Mouse (Mus musculus): ENCODE measurements around the gene Senp2. TPM values are rescaled to one million over a fixed set of nuclear protein-coding genes. Genes with fewer than 3 reads are reported as not detected.

Senp2 gene
- polyA plus RNA-seq, 1 experiment from 2014 or later = 49.2 TPM

DNA sequence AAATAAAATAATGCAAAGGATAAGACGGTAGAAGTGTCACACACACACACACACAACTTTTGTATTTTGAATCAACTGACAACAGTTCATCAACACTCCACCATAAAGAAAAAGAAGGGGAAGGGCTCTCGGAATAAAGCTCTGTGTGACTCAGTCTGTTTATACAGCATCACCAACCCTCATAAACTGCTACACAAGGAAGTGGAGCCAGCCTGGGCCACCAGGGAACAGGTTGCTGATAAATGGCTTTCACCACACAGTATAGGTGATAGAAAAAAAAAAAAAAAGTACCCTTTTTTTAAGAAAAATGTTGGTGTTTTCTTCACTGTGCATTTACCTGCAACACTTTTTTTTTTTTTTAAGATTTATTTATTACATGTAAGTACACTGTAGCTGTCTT, 17.5 kb upstream of the Senp2 start:
- Histone ChIP-seq H3K9ac (replicated peaks) (no peak overlapping the region), H3K27ac (replicated peaks) (no peak overlapping the region), H3K4me2 (replicated peaks) (no peak overlapping the region), H3K36me3 (no peaks in the 10 kb centered on the region), H3K4me3 (no peak overlapping the region), H3K9me3 (no peaks in the 10 kb centered on the region), H3K4me1 (peaks cover 7% of the 10 kb centered on the region), H3K27me3 (no peaks in the 10 kb centered on the region)
- WGBS = 91% methylated on average over 2 of the region's 2 CpGs
- no peak for ATAC-seq (replicated peaks)

GRCm38 (mm10) chr16:21995304-21995703, 14.0 kb upstream of the Senp2 start, which contains the start of gene Liph:
Gene Liph (minus strand): TSS chr16:21995663.
- WGBS = 3% methylated on average over 16 of the region's 16 CpGs
- Histone ChIP-seq H3K27me3 (no peaks in the 10 kb centered on the region), H3K4me1 (peaks cover 7% of the 10 kb centered on the region), H3K9me3 (no peaks in the 10 kb centered on the region), H3K4me3 (peak within 1 kb of the TSS; percentile 30), H3K4me2 (replicated peaks) (peak within 1 kb of the TSS; percentile 47), H3K9ac (replicated peaks) (peak within 1 kb of the TSS; percentile 31), H3K27ac (replicated peaks) (no peak within 1 kb of the TSS), H3K36me3 (no peaks in the 10 kb centered on the region)
- ATAC-seq (replicated peaks) = 0 out of 2 replicates have a peak, but pooled peaks have one; percentile 51

GRCm38 (mm10) chr16:21996402-21996801, 12.9 kb upstream of the Senp2 start:
- no peak for ATAC-seq (replicated peaks)
- Histone ChIP-seq H3K36me3 (no peaks in the 10 kb centered on the region), H3K9ac (replicated peaks) (no peak overlapping the region), H3K27ac (replicated peaks) (no peak overlapping the region), H3K4me1 (peaks cover 7% of the 10 kb centered on the region), H3K4me3 (no peak overlapping the region), H3K4me2 (replicated peaks) (no peak overlapping the region), H3K9me3 (no peaks in the 10 kb centered on the region), H3K27me3 (no peaks in the 10 kb centered on the region)
- WGBS = 76% methylated on average over 4 of the region's 4 CpGs

DNA sequence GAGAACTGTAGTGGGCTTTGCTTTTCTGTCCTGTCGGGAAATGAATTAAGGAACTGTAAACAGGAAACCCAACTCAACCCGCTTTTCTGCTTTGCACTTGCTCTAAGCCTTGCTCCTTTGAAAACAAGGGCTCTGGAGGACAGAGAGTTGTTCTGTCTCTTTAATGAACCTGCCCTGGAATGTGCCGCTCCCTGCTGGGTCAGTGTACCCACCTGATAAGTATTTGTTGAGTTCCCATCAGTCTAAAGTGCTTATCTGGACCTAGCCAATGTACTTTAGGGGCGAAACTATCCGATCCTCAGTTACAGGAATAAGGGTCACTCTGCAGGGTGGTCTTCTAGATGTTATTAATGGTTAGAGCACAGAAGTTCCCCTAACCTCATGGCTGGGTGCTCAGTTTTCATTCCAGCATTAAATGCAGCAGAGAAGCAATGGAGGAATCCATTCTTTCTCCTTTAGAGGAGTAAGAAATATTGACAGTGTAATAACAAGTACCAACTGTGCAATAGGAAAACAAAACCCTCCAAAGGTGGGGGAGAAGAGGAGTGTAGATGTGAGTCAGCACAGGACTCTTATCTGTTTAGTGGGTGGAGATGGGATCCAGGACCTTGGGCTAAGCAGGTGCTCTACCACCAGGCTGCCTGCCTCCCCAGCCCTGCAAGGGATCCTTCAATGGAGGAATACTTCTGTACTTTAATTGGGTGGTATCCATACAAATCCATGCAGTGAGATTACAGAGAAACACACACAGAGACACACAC, 12.2 kb upstream of the Senp2 start:
- Histone ChIP-seq H3K4me2 (replicated peaks) (no peak overlapping the region), H3K27ac (replicated peaks) (no peak overlapping the region), H3K27me3 (no peaks in the 10 kb centered on the region), H3K9ac (replicated peaks) (no peak overlapping the region), H3K4me1 (peaks cover 7% of the 10 kb centered on the region), H3K4me3 (no peak overlapping the region), H3K9me3 (no peaks in the 10 kb centered on the region), H3K36me3 (no peaks in the 10 kb centered on the region)
- no peak for ATAC-seq (replicated peaks)
- WGBS = 65% methylated on average over 5 of the region's 5 CpGs

- H3K36me3 ChIP-seq = no peaks in the 10 kb centered on the region
- H3K9ac ChIP-seq (replicated peaks) = no peak overlapping the region
- no peak overlapping the region for H3K4me3 ChIP-seq
- no peak overlapping the region for H3K27ac ChIP-seq (replicated peaks)
- no peak overlapping the region for H3K4me2 ChIP-seq (replicated peaks)
- no peak for ATAC-seq (replicated peaks)
- H3K4me1 ChIP-seq = peaks cover 7% of the 10 kb centered on the region
- no peaks in the 10 kb centered on the region for H3K9me3 ChIP-seq
- WGBS = 87% methylated on average over 5 of the region's 5 CpGs
- H3K27me3 ChIP-seq = no peaks in the 10 kb centered on the region
Observed at GRCm38 (mm10) chr16:21998061-21998460, 11.2 kb upstream of the Senp2 start.

GRCm38 (mm10) chr16:21999941-22000690, 9.2 kb upstream of the Senp2 start:
- no peaks in the 10 kb centered on the region for H3K27me3 ChIP-seq
- no peak overlapping the region for H3K4me3 ChIP-seq
- ATAC-seq (replicated peaks) = no peak
- no peak overlapping the region for H3K4me2 ChIP-seq (replicated peaks)
- 87% methylated on average over 4 of the region's 4 CpGs for WGBS
- H3K4me1 ChIP-seq = peaks cover 6% of the 10 kb centered on the region
- H3K36me3 ChIP-seq = no peaks in the 10 kb centered on the region
- no peaks in the 10 kb centered on the region for H3K9me3 ChIP-seq
- H3K27ac ChIP-seq (replicated peaks) = no peak overlapping the region
- no peak overlapping the region for H3K9ac ChIP-seq (replicated peaks)

DNA sequence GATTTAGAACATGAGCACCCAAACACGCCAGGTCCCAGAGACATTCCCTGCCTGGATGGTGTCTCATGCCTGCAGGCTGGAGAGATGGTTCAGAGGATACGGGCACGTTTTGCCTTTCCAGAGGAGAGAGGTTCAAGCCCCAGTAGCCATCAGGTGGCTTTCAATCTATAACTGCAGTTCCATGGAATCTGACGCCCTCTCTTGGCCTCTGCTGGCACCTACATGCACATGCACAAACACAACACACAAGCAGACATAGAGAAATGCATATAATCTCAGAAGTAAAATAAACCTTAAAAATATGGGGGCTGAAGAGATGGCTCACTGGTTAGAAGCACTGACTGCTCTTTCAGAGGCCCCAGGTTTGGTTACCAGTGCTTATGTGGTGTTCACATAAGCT, 8.1 kb upstream of the Senp2 start:
- Histone ChIP-seq H3K9ac (replicated peaks) (no peak overlapping the region), H3K36me3 (no peaks in the 10 kb centered on the region), H3K27me3 (no peaks in the 10 kb centered on the region), H3K4me3 (no peak overlapping the region), H3K9me3 (no peaks in the 10 kb centered on the region), H3K27ac (replicated peaks) (no peak overlapping the region), H3K4me2 (replicated peaks) (no peak overlapping the region), H3K4me1 (no peaks in the 10 kb centered on the region)
- no peak for ATAC-seq (replicated peaks)
- 54% methylated on average over 4 of the region's 4 CpGs for WGBS

DNA sequence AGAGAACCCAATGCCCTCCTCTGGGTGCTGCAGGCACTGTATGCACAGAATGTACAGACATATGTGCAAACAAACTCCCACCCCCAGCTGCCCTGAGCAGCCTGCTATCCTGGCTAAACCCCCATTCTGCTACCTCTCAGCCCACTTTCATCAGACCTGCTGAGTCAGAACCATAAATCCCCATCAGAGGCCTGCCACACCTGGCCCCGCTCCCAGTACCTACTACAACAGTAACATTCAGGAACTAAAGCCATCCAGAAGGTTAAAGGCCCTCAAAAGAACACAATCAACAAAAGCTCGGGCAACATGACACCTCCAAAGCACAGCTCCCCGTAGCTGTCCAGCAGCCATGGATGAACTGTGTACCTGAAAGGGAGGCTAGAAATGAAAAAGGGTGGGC, 7.7 kb upstream of the Senp2 start:
- Histone ChIP-seq H3K9me3 (no peaks in the 10 kb centered on the region), H3K27me3 (no peaks in the 10 kb centered on the region), H3K27ac (replicated peaks) (no peak overlapping the region), H3K4me3 (no peak overlapping the region), H3K4me2 (replicated peaks) (no peak overlapping the region), H3K36me3 (no peaks in the 10 kb centered on the region), H3K4me1 (no peaks in the 10 kb centered on the region), H3K9ac (replicated peaks) (no peak overlapping the region)
- WGBS = 60% methylated on average over 3 of the region's 3 CpGs
- ATAC-seq (replicated peaks) = no peak

GRCm38 (mm10) chr16:22009596-22009995, 312 bp downstream of the Senp2 start:
- WGBS = 0% methylated on average over 50 of the region's 51 CpGs
- peak overlapping the region; percentile 69 for H3K4me2 ChIP-seq (replicated peaks)

DNA sequence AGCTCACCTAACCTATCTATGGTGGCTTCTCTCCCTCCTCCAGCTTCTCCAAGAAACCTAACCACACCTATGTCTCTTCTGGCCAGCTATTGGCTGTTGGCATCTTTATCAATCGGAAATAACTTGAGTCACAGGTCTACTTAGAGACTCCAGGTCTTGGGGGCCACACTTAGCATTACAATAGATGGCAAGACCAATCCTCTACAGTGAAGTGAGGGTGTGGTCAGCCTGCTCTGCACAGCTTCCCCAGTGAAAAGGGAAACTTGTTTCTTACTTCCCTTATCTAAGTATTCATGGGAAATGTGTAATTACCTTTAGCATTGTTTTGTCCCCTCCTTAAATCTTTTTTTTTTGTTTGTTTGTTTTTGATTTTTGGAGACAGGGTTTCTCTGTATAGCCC, 6.3 kb downstream of the Senp2 start:
- no peak overlapping the region for H3K27ac ChIP-seq (replicated peaks)
- H3K27me3 ChIP-seq = no peaks in the 10 kb centered on the region
- no peak overlapping the region for H3K9ac ChIP-seq (replicated peaks)
- H3K4me2 ChIP-seq (replicated peaks) = no peak overlapping the region
- H3K4me1 ChIP-seq = peaks cover 11% of the 10 kb centered on the region
- H3K9me3 ChIP-seq = no peaks in the 10 kb centered on the region
- ATAC-seq (replicated peaks) = no peak
- 95% methylated on average over 1 of the region's 1 CpGs for WGBS
- peaks cover 43% of the 10 kb centered on the region for H3K36me3 ChIP-seq
- H3K4me3 ChIP-seq = no peak overlapping the region

More at GRCm38 (mm10) chr16:22009596-22009995, 312 bp downstream of the Senp2 start:
- no peaks in the 10 kb centered on the region for H3K36me3 ChIP-seq
- peak; percentile 71 for ATAC-seq (replicated peaks)
- no peaks in the 10 kb centered on the region for H3K9me3 ChIP-seq
- peak overlapping the region; percentile 75 for H3K4me3 ChIP-seq
- H3K27ac ChIP-seq (replicated peaks) = peak overlapping the region; percentile 59
- peaks cover 23% of the 10 kb centered on the region for H3K4me1 ChIP-seq
- no peaks in the 10 kb centered on the region for H3K27me3 ChIP-seq
- peak overlapping the region; percentile 79 for H3K9ac ChIP-seq (replicated peaks)

DNA sequence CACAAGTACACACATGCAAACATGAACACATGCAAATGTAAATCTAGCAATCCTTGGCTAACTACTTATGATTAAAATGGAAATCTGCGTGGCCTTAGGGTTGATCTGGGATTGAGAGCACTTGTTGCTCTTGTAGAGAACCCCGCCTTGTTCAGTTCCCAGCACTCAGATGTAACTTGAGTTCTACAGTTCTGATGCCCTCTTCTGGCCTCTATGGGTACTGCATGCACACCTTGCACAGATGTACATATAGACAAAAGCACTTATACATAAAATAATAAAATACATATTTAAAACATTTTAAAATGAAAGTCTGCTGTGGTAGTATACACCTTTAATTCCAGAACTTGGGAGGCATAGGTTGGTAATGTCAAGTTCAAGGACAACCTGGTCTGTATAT, 12.8 kb downstream of the Senp2 start:
- WGBS = 100% methylated on average over 2 of the region's 2 CpGs
- Histone ChIP-seq H3K27me3 (no peaks in the 10 kb centered on the region), H3K9ac (replicated peaks) (no peak overlapping the region), H3K36me3 (peaks cover 65% of the 10 kb centered on the region), H3K4me2 (replicated peaks) (no peak overlapping the region), H3K9me3 (peaks cover 5% of the 10 kb centered on the region; the same call in 1 of the 2 replicates), H3K4me3 (no peak overlapping the region), H3K27ac (replicated peaks) (no peak overlapping the region), H3K4me1 (no peaks in the 10 kb centered on the region)
- no peak for ATAC-seq (replicated peaks)

DNA sequence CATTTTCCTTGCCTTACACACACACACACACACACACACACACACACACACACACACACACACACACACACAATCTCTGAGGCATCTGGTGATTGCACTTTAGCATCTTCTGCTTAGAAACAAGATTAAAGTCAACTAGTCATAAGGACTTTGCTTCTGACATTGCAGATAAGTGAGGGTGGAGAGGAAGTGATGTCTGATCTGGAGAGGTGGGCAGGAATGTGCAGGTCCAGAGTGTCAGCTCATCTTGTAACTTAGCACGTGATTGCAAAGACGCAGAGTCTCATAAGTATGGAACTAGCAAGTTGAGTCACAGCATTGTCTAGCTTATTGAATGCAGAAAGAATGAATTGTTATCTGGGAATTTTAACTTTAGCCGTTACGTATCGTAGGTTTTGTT, 18.2 kb downstream of the Senp2 start:
- Histone ChIP-seq H3K27me3 (no peaks in the 10 kb centered on the region), H3K4me2 (replicated peaks) (no peak overlapping the region), H3K27ac (replicated peaks) (no peak overlapping the region), H3K4me1 (no peaks in the 10 kb centered on the region), H3K36me3 (peaks cover 70% of the 10 kb centered on the region), H3K9ac (replicated peaks) (no peak overlapping the region), H3K4me3 (no peak overlapping the region), H3K9me3 (no peaks in the 10 kb centered on the region)
- 95% methylated on average over 5 of the region's 5 CpGs for WGBS
- no peak for ATAC-seq (replicated peaks)
